Mouse (Mus musculus) liver, adult (tissue): ENCODE results near the gene Gm20509.
A peak's percentile ranks its signal among the peaks of the same experiment; 100 is the strongest.

Experiments
- GATA4 ChIP-seq: IDR thresholded peaks from 2 replicates; pipeline ENCODE4 v1.6.1; 2014; ENCODE audit warnings: mild to moderate bottlenecking, low read length; ENCODE audit not compliant: insufficient replicate concordance

Gm20509 gene

GRCm38 (mm10) chr9:73102181-73102580 lies at the start of gene Gm20509:
Gm20509 (plus strand) TSS chr9:73102470.
- TF ChIP-seq GATA4, result no peak

- TF ChIP-seq GATA4, result no peak
These were observed 46.8 kb upstream of the Gm20509 start for GRCm38 (mm10) chr9:73055441-73055911.

GRCm38 (mm10) chr9:73059224-73059623 lies 43.0 kb upstream of the Gm20509 start:
- TF ChIP-seq GATA4, result no peak

- TF ChIP-seq GATA4, result no peak
These were observed 38.5 kb upstream of the Gm20509 start for GRCm38 (mm10) chr9:73063621-73064290.

GRCm38 (mm10) chr9:73067086-73067485 lies 35.2 kb upstream of the Gm20509 start:
- TF ChIP-seq GATA4, result no peak

GRCm38 (mm10) chr9:73068230-73068679 lies 34.0 kb upstream of the Gm20509 start:
- no peak for TF ChIP-seq GATA4

GRCm38 (mm10) chr9:73068688-73069087 lies 33.6 kb upstream of the Gm20509 start:
- TF ChIP-seq GATA4, result no peak

GRCm38 (mm10) chr9:73070971-73071659 lies 31.2 kb upstream of the Gm20509 start:
- TF ChIP-seq GATA4, result peak; percentile 86

- TF ChIP-seq GATA4, result no peak
These were observed 29.8 kb upstream of the Gm20509 start for GRCm38 (mm10) chr9:73072426-73072825.

GRCm38 (mm10) chr9:73073169-73073568 lies 29.1 kb upstream of the Gm20509 start:
- TF ChIP-seq GATA4, result no peak

GRCm38 (mm10) chr9:73079801-73080325 lies 22.4 kb upstream of the Gm20509 start:
- no peak for TF ChIP-seq GATA4

GRCm38 (mm10) chr9:73082291-73083000 lies 19.8 kb upstream of the Gm20509 start:
- no peak for TF ChIP-seq GATA4

GRCm38 (mm10) chr9:73083956-73084355 lies 18.3 kb upstream of the Gm20509 start:
- no peak for TF ChIP-seq GATA4

GRCm38 (mm10) chr9:73085845-73086244 lies 16.4 kb upstream of the Gm20509 start:
- peak; percentile 90 for TF ChIP-seq GATA4

GRCm38 (mm10) chr9:73087121-73087520 lies 15.1 kb upstream of the Gm20509 start:
- TF ChIP-seq GATA4, result no peak
